Mouse (Mus musculus): ENCODE measurements at regions not wholly inside any gene's neighbourhood (a gene's known extent, or its start where the extent isn't known, plus 50 kb on each side); places are given as distances from the start of the nearest gene placed in this dataset.

DNA sequence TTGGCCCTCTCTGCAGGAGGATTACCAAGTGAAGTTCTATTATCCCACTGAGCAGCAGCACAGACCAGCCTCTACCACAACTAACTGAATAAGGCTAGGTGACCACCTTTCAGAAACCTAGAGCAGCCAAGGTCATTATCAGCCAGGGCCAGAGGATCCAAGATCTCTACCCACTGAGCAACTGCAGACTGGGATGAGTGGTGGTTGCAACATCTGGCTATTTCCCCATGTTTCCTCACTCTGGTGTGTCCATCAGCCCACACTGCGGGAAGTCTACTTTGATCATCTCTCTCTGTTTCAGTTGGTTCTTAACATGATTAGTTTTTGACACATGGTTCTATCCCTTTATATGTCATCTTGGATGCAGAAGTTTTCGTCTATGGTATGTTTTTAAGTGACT lies 157.2 kb downstream of the Cog6 start:
- no peak for DNase-seq

DNA sequence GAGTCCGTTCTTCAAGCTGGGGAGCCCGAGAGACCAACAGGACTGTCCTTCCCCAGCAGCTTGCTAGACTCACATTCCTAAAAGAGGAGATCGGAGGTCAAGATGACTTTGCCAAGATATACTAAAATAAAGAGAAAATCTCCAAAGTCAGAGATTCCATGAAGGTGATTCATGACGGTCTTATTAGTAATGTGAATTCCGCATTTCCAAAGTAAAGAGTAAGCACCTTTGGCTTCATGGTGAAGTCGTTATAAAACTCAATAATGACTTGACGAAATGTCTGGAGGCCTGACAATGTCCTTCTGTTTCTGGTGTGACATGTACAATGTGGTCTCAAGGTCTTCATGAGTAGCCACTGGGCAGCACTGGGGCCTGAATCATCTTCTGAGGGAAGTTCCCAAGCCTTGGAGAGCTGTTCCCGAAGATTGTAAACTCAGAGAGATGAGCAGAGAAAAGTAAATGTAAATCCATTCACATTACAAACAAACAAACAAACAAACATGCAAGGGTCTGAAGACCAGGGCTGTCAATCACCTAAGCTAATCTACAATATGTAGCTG lies 157.7 kb downstream of the Cog6 start:
- DNase-seq: no peak

DNA sequence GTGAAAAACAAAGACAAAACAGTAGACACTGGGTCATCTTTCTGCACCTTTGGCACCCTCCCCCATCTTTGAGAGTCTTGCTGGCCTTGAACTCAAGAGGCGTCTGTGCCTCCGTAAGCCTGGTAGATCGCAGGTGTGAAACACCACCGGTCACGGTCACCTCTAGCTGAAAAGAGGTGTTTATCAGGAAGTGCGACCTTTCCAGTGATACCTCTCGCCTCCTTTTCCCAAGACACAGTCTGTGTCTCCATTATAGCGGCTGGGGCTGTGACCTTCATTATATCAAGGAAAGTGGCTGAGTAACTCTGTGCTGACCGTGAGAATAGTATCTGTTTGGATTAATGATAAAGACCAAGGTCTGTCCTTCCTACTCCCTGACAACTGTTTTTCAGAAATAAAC lies 158.8 kb downstream of the Cog6 start:
- no peak for DNase-seq

DNA sequence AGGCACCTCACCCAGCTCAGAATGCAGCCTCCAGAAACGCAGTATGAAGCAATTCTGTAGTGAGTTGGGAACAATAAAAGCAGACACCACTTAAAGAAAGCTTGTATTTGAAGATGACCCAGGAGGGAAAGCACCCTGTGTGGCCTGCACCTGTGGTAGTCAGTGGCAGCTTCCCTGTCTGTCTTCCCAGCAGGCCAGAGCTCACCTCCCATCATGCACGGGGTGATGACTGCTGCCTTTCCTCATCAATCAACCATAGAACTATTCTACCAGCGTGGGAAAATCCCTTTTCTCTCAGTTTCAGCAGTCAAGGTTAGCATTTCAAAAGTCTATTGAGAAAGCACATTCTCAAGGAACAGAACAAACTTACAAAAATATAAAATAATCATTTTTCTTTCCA lies 160.0 kb downstream of the Cog6 start:
- DNase-seq: no peak

DNA sequence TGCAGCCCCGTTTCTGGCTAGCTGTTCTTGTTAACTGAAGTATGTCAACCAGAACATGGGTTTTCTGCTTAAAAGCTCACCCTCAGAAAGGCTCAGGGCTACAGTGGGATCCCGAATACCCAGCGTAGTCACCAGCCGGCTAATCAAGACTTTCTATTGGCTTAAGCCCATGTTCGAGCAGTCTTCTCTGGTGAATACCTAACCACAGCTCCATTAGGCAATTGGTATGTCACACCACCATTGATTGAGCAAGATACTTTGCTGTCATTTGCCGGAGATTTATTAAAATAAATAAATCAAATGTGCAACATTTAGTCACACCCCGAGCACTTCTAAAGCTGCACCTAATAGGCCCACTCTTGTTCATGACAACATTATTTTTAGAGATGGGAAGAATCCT lies 162.5 kb downstream of the Cog6 start:
- no peak for DNase-seq

DNA sequence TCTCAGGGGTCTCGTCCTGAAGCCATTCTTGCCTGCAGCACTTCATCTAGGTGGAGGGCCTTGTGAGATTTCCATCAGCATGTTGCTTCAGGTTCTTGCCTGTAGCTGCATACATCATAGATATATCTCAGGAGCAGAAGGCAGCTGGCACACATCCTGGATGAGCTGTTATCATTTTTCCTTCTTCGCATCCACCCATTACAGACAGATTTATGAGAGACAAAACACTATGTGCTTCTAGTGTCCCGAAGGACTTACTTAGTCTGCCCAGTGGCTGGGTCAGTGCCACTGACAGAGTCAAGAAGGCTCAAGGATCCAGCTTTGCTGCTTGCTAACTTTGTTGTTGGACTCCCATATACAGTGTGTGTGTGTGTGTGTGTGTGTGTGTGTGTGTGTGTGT lies 163.9 kb downstream of the Cog6 start:
- no peak for DNase-seq

DNA sequence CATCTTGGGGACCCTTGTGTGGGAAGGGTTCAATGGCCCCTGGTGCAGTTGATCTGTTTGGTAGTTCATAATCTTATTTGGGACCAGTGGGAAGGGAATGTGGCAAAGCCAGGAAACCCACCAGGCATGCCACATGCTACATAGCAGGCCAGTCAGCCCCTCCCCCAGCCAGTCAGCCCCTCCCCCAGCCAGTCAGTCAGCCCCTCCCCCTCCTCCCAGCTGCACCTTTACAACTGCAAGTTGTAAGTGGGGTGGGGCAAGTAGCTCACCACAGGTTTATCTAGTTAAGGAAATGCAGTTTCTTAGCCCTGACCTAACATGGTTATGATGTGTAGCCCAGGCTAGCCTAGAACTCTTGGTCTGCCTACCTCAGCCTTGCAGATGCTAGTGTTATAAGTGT lies 171.9 kb downstream of the Cog6 start:
- no peak for DNase-seq

DNA sequence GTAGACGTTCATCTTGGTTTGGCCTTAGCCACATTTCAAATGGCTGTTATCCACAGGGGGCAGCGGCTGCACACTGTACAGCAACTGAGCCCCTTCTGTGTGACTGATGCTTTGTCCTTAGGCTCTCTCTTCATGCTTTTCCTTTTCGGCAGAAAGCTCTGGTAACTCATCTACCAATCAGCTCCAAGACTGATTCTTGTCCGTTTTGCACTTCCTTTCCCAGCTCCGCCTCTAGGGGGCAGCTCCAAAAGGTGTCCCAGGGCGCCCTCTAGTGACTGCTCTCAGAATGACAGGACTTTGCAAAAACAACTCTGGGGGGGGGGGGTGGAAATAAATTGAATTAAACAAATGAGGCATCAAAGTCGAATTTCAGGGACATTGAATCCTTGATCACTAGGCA lies 173.0 kb downstream of the Cog6 start:
- peak; percentile 93 for DNase-seq

DNA sequence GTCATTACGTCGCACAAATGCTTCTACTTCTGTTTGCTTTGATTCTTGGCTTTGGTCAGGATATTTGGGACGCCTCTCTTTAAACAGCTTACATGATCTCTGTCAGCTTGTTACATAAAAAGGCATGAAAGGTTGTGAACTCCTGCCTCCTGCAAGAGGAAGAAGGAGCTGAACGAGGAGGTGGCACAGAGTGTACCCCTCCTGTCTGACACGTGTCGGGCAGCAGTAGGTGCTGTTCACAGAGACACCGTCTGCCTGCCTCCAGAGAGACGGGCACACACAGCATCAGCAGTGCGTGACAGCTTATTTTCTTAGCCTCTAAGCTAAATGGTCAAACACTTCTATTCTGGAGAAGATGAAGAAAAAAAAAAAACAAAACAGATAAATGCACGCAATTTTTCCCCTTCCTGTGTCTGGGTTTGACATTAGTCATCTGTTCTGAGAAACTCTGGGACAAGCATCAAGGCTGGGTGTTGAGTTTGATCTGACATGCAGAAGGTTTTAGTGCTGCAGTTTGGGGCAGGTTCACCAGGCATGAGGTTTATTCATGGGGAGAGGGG lies 174.1 kb downstream of the Cog6 start:
- no peak for DNase-seq

DNA sequence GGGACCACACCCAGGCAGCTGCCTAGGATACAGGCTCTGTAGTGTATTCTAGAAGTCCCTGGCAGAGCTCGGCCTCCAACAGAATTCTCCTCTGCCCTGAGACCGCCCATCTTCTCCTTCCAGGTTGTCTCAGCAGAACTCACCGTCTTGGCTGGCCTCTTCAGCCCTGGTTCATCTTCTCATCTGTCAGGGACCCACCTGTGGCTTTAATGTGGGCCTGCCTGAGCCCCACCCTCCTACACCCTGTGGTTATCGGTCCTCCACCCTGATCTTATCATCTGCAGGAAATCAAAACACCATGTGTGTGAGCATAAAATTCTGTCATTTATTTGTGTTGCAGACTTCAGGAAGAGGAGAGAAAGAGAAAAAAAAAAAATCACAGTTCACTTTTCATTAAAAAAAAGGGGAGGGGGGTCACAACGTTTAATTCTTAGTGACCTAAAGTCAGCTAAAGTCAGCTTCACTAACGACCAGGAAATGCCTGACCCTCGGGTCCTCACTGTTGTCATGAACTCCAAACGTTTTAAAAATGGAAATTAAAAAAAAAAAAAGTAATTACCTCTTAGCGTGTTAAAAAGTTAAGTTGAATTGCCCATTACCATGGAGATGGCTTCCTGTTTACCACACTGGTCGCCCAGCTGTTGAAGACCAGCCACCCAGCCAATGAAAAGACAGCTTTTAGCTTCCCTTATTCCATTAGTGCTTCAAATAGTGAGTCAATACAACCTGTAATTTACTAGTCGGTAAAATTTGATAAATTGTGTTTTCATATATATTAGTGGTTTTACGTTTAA lies 176.7 kb downstream of the Cog6 start:
- peak; percentile 31 for DNase-seq

DNA sequence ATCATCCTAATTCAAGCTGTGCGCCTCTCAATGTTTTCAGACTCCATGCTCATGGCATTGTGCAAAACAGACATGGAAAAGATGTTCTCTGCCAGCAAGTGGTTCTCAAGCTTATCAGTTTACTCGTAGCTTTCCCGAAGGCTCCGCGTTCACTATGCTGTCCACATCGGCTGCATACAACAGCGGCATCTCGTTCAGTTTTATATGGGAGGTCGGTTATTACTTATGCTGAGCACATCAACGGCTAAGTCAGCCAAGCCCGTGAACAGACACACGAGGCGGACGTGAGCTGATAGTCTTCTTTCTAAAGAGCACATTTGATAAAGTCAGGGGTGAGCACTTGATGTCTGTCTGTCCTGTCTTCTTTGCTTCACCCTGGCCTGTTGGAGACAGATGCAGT lies 179.0 kb downstream of the Cog6 start:
- no peak for DNase-seq

DNA sequence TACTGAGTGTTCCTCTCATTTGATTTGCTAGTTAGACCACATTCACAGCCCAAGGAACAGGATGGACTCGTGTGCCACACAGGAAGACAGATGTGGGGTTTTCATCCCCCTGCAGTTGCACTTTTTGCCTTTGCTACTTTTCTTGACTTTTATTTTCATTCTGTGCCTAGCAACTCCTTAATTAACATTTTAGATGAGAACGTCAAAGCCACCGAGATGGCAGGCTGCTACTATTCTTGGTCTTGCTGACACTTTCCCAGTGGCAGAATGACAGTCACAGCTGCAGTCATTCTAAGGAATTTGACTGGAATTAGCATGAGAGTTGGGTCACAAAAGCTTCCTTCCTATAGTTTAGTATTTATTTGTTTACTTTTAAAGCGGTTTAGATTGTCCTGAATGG lies 179.5 kb downstream of the Cog6 start:
- DNase-seq: no peak

DNA sequence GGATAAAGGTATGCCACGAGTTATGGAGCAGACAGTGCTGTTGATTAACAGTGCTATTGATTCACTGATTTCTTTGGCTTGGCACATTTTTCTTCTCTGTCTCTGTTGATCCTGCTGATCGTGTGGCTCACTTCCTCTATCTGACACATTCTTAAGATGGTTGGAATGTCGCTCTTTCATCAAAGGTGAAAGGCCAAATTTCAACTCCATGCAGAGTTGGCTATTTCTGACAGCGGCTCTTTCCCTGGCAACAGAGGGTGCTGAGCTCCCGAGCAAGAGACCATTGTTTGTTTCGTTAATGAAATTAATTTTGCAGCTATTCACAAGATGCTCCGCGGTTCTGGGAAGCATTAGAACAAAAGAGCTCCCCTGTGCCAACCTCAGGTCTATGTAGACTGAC lies 180.3 kb downstream of the Cog6 start:
- DNase-seq: no peak

DNA sequence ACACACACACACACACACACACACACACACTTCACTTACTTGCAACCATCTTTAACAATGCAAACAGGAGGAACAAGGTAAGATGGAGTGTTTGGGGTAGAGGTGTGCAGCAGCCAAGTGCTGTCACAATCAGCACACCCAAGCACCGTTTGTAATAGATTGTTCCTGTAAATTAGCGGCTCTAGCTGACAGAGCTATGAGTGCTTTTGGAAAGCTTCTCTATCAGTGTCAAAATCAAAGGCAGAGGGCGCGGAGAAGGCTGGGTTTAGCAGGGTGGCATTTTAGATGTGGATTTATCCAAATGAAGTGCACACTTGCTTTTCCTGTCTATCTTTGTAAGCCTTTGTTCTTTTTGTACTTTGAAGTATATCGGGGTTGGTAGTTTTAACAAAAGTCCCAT lies 184.6 kb downstream of the Cog6 start:
- DNase-seq: no peak

DNA sequence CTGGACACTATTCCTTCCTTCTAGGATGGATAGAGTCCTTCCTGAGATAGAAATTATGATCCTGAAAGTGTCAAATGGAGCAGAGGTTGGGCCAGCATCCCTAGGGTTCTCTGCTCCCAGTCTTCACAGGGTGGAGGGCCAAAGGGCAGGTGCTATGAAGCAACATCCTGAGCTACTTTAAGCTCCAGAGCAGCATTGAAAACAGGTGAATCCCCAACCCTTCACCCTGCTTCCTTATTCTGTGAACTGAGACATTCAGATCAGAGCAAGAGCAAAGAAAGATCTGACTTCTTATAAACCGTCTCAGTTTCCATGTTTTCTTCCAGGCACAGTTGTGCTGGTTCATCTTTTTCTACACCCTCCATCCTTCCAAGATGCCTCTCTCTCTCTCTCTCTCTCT lies 185.1 kb downstream of the Cog6 start:
- no peak for DNase-seq

DNA sequence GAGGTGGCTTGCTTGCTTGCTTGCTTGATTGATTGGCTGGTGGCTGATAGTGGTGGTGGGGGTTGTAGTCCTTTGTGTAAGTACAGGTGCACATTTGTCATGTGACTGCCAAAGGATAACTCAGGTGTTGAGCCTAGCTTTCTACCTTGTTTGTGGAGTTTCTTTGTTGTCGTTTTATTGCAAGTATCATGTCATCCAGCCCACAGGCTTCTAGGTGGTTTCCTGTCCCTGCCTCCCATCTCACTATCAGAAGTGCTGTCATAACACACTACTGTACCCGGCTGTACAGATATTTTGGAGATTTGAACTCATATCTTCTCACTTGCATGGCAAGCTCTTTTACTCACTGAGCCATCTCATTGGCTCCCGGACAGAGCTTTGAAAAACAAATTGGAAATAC lies 186.9 kb downstream of the Cog6 start:
- DNase-seq: no peak

DNA sequence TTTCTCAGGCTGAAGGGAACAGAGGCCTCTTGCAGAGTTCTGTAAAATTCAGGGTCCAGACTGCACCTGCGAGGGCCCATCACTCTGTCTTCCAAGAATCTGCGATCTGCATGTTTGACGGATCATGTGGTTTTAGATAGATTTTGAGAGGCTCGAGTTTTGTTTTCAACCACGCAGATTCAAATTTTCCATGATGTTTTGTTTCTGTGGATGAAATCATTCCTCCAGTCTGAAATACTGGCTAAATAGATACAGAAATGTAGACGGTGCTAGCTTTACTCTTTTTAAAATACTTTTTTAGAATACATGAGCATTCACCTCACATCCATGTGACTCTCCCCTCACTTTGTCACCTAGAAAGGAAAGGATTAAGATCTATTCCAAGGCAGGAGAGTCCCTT lies 188.0 kb downstream of the Cog6 start:
- no peak for DNase-seq

DNA sequence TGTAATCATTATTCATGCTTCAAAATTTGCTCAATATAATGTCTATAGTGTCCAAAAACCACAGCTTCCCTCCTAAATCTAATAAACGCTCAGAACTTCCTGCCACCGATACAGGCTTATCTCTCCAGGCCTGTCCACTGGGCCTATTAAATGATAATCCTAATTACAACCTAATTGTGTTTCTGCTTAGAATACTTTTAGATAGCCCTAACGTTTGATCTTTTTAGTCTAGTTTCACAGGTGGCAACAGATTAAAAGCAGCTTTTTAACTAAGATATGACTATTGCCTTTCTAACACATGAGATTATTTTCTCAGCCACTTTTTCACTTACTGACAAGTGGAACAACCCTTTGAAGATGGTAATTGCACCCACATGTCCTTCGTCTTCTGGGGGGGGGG lies 188.6 kb downstream of the Cog6 start:
- no peak for DNase-seq

DNA sequence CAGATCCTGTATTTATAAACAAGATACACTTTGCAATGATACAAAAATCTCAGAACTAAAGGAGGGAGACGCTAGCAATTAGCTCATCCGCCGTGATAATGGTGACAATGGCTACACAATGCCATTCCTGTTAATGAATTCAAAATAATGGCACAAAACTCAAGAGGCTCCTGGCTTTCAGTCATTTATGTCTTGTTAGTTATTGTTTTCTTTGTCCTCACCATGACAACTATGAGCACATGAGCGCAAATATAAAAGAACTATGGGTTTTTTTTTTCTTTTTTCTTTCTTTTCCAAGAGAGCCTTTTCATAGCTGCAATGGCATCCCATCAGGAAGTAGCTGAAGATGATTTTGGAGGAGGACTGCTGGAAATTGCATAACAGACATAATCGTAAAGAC lies 194.2 kb downstream of the Cog6 start:
- no peak for DNase-seq

DNA sequence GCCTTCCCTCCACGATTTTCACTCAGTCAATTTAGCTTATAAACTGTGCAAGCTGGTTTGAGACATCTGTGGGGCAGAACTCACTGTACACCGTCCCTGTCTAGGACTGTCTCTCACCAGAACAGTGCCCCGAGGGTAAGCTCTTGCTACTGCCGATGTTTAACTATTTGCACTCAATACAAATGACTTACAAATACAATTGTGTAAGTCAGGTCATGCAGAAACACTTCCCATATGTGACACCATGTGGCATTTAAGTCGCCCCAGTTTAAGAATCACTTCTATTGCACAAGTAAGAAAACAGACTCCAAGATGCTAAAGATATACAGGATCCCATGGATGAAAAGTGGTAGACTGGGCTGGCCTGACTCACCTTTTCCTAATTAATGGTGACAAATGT lies 195.6 kb downstream of the Cog6 start:
- DNase-seq: no peak

DNA sequence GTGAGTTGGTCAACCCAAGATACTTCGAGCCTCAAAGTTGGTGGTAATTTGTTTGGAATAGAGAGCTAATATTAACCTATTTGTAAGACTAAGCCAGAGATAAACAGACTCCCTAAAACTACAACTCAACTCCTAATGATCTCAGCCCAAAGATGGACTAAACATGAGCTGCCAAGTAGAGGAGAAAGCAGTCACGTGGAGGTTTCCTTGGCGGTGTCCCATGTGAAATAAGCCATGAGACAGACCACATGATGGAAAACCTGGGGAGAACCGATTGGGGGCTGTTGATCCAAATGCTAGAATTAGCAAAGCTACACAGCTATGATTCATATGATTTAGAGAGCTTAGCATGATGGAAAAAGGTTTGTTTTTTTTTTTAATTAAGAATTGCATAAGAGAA lies 198.6 kb downstream of the Cog6 start:
- DNase-seq: peak; percentile 60

DNA sequence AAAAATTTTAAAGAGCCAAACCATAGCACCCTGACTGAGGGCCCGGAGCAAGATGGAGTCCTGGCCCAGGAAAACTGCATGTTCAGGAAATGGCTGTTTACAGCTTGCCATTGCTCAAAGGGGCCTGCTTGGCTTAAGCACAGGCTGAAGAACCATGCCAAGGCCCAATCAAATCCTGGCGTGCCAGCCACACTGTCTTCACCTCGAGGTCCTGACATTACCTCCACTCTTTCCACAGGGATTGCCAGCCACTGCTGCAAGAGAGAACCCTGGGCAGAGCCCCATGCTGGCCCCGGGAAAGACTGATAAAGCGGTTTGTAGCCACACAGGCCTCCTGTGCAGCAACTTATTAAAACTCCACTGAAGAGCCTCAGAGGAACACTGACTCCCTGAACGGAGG lies 199.6 kb downstream of the Cog6 start:
- DNase-seq: peak; percentile 8

DNA sequence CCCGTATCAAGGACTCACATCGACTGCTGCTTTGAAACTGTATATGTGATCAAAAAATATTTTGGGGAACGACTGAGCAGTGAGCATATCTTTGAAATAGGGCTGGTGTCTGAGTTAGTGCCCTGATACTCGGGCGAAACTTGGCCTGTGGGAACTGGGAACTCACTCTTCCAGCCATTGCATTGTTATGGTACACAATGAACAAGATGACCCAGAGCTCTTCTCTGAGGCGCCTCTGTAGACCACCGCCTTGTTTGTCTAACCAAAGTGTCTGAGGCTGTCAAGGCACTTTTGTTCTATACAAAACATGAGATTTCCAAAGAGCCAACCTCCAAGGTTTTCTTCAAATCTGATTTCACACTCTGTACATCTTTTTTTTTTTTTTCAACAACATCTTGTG lies 201.5 kb downstream of the Cog6 start:
- DNase-seq: no peak

DNA sequence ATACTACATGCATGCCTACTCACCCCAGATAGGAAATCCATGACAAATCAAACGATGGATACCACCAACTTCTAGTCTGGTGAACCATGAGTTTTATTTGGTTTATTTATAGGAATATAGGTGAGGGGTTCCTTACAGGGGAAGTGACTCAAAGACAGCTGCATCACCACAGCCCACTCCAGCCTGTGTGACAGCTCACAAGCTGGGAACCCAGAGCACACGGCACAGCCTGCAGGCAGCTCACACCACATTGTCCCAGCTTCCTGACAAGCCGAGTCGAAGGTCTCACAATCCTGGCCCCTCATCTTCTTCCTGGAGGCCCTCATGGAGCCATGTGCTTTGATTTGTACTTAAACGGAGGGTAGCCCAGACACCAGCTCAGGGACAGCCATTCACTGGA lies 214.7 kb downstream of the Cog6 start:
- no peak for DNase-seq

DNA sequence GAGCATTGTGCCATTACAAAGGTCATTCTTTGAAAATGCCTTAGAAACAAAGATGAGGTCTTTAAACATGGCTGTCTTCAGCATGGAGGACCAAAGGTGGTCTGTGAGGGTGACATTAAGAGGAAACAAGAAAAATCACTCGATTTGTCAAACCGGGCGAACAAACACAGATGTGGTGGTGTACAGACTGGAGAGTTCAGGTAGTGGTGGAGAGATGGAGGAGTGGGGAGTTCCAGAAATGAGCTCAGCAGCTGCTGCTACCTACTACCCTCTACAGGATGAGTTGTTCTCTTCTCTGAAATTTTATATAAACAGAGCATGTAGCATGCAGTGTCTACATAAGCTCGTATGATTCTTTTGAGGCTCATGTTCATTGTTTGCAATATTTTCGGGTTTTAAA lies 215.6 kb downstream of the Cog6 start:
- DNase-seq: no peak
